Mouse (Mus musculus) gastrocnemius, postnatal 25 days (tissue): ENCODE data around the gene Cda. TPM values are rescaled to one million over a fixed set of nuclear protein-coding genes. Genes with fewer than 3 reads are reported as not detected.

ENCODE experiments used
- DNase-seq: peaks from one replicate; pipeline ENCODE4 v3.0.0; 2022
- total RNA-seq, 2 experiments: library from RNA; stranded (reverse); gene quantifications; 1 replicate in 1 of 2; 2 replicates in 1 of 2; pipeline ENCODE4 v1.2.3; 2021

The Cda gene
- total RNA-seq, 2 experiments from 2014 or later: 0.82 to 1.2 TPM

DNA sequence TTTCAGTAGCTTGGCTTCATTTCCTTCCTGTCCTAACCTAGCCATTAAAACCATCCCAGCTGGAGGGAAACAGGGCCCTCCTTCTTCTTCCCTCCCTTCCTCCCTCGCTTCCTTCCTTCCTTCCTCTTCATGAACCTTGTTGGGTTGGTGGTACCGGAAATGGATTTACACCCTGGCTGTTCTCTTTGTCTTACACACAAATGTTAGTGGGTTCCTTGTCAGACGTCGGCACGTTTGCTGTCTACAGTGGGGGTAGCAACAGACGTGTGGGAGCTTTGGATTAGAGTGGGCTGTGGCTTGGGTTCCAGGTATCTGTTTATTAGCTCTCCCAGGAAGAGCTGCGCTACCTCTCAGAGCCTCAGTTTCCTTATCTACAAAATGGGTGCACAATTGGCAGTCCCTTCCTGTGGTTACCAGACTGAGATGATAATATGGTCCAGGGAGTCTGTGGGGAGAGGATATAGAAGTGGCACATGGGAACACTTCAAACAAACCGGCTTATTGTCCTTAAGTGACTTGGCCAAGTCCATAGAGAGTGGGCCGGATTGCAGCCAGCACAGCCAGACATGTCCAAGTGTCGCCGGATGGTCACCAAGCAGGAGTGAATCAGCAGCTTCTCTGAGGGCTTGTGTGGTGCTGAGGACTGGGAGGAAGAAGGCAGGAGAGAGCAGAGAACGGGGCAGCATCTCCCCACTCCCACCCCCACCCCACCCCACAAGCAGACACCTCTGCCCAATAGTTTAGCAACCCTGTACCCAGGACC is 887 bp upstream of the Cda start:
- DNase-seq: no peak

DNA sequence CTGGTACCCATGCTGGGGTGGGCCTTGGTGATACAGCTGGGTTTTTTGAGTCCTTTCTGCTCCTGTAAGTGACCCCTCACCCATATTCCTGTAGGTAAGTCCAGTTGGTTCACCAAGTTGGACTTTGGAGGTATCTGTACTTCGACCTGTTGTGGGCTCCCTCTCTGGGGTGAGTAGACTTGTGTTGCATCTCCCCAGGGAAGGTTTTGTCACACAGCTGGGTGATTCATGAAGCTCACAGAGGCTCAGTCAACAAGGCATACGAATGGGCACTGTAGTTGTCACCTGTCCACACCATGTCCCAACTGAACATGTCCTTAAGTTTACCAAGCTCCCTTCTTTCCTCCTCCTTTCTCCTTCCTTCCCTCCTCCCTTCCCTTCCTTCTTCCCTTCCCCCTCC is 1.2 kb downstream of the Cda start:
- no peak for DNase-seq

DNA sequence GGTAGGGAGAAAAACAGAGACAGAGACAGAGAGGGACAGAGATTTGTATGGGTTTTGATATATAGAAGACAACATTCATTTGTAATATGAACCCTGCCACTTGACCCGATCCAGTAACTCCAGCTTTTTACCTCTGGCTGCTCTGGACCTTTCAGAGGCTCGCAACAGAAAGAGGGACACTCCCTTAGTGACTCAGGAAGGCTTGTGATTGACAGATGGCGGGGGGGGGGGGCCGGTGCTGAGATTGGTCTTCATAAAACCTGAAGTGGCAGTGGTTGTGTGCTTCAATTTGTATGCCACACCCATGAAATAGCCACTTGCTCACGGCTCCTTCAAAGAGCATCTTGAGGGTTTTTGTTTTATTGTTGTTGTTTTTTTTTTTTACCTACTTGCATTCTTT is 4.3 kb downstream of the Cda start:
- DNase-seq: no peak

DNA sequence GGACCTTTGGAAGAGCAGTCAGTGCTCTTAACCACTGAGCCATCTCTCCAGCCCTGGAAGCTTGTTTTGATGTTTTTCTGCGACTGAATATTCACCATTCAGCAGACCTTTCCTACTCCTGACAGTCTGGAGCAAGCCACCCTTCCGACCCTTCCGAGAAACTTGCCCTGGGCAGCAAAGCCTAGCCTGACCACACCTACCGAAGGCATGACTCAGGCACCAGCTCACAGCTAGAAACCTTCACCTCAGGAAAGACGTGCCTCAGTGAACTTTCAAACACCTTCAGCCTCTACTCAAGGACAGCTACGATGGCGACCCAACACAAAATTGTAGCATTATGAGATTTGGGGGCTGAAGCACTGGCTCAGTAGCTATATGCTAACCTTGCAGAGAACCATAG is 4.9 kb downstream of the Cda start:
- no peak for DNase-seq

DNA sequence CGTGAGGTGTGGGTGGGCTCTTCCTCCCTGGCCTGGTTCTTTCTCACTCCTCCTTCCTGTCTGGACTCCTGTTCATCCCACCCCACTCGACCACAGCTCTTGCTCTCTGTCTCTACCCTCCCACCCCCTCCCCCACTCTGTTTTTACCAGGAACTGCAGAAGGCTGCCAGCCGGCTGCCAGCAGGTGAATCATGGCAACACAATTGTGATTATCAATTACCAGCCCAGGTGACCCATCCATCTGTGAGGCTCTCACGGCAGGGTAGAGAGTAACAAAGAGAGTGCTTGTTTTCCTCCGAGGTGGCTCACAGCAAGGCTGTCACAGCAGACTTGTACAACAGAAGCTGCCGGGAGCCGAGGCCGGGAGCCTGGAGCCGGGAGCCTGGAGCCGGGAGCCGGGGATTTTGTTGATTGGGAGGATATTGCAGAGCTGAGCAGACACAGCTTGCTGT is 6.4 kb downstream of the Cda start:
- no peak for DNase-seq

DNA sequence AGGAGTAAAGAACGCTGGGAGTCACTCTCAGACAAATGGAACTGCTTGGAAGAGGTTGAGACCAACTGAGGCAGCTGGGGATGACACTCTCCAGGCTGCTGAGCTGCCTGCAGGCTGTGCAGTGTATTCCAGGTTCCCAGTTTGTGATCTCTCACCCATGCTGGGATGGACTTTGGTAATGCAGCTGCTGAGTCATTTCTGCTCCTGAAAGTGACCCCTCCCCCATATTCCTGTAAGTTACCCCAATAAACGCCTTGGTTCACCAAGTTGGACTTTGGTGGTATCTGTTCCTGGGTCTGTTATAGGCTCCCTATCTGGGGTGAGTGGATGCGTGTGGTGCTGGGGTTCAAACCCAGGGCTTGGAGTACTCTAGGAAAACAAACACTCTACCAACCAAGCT is 9.6 kb downstream of the Cda start:
- no peak for DNase-seq

DNA sequence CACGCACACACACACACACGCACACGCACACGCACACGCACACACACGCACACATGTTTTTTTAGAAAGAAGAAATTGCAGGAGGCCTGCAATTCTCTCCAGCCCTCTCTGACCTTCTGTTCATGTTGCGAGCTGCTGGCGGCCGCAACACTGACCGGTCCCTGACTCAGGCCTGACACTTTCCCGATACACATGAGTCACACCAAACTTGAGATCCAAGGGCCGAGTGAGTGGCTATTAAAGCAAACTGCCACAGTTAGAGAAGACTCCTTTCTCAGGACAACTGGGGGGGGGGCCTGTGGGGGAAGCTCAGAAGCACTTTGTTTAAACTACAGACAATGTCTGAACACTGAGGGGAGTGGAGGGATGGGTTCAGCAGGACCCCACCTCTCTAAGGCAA is 11.2 kb downstream of the Cda start:
- DNase-seq: no peak

DNA sequence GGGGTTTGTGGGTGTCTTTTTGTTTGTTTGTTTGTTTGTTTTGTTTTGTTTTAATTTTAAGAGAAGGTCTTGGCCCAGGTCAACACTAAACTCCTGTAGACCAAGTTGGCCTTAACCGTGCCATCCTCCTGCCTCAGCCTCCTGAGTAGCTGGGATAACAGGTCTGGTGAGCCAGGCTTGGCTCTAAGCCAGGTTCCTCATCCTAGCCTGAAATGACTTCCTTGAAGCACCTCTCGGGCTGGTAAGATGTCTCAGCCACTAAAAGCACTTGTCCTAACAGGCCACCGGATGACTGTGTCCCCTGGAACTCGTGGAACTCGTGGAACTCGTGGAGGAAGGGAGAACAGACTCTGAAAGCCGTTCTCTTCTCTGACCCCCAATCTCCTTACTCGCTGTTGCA is 11.7 kb downstream of the Cda start:
- DNase-seq: no peak

DNA sequence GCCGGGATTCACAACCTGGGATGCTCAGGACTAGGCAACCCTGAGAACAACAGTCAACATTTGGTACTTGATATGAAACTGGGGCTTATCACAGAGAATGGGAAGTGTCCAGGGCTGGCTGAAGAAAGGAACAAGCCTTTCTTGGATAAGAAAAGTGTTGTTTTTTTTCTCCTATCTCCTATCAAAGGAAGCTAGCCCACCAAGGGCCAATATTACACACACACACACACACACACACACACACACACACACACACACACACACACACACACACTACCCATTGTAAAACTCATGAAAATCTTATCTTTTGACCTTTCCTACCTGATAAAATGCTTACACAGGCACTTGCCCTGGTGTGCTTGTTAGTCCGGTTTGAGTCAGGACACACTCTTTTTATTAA is 12.3 kb downstream of the Cda start:
- DNase-seq: no peak

DNA sequence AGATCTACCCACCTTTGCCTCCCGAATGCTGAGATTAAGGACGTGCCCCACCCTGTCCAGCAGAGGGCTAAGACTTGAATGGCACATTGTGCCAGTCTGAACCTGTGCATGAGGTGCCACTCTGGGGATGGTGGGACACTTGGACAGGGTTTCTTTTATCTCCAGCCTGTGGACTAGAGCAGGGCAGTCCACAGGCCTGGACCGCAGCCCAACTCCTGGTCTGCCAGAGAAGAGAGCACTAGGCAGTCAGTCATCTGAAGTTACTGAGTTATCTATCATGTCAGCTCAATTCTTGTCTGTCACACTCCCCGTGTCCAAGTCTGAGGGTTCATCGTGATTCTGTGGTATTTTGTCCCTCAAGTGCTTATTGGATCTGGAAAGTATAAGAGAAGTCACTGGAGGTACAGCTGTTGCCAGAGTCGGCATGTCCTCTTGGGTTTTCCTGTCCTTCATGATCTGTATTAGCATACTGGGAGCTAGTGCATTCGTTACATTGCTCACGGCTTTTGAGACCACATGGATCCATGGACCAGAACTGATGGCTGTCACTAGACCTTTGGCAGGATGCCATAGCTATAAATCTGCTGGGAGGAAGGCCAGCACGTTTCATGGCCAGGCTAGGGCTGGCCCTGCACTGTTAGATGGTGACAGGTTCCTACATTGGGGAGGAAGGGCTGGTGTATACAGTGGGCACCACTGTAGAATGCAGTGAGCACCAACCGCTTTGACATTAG is 14.2 kb downstream of the Cda start:
- DNase-seq: no peak

DNA sequence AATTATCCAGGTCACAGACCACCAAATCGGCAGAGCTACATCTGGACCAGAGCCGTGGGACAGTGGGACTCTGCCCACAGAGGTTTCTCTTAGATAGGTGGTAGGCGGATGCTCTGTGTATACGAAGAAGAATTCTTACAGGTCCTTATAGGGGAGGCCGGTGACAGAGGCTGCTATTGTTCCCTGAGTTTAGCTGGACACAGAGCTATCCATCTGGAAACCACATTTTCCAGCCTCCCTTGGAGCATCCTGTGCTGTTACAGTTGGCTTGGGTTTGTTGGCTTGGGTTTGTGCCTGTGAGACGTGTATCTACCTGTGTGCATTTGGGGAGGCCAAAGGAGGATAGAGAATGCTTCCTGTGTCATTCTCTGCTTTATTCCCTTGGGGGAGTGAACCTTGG is 15.1 kb downstream of the Cda start:
- no peak for DNase-seq

DNA sequence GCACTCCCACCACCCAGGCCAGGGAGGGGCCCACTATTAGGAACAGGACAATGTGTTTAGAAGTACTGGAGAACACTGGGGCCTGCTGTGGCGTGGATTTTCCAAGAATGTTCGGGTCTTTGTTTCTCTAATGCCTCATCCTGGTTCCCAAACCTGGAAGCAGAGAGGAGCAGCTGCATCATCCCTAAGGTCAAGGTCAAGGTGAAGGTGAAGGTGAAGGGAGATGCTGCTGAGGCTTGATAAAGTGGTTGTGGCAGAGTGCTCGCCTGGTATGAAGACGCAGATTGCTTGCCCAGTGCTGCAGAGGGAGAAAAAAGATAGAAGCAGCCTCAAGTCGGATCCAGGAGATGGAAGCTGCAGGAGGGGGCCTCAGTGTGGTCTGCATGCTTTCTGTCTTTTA is 16.0 kb downstream of the Cda start:
- DNase-seq: no peak

DNA sequence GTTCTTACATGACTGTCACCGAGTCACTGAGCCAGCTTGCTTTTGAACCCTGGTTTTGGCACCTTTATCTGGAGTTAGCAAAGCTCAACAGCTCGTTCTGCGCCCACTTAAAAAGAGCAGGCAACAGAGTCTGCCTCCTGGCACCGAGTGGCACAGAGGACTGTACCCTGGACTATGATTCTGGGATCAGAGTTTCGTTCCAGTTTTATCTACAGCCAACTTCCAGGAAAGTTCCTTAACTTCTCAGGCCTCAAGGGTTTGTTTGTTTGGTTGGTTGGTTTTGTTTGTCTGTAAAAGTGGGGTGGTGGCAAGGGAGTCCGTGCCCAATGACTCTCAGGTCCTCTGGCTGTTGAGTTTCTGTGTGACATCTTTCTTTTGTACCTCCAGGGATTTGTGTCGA is 19.1 kb downstream of the Cda start:
- DNase-seq: no peak

DNA sequence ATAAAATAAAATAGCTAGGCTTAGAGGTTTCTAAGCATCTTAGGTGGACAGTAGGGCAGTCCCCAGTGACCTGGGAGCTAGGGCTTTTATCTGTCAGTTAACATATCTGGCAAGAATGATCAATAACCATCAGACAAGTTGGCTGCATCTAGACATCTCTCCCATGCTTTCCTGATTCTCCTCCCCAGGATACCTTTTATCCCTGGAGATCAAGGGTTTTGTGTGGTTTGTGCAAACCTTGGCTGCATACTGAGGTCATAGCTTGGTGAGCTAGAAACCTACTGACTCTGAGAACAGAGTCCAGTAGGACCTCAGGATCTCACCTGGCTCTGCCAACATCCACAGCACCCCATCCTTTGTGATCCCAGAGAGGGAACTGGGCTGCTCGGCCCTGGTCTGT is 20.5 kb downstream of the Cda start:
- no peak for DNase-seq

DNA sequence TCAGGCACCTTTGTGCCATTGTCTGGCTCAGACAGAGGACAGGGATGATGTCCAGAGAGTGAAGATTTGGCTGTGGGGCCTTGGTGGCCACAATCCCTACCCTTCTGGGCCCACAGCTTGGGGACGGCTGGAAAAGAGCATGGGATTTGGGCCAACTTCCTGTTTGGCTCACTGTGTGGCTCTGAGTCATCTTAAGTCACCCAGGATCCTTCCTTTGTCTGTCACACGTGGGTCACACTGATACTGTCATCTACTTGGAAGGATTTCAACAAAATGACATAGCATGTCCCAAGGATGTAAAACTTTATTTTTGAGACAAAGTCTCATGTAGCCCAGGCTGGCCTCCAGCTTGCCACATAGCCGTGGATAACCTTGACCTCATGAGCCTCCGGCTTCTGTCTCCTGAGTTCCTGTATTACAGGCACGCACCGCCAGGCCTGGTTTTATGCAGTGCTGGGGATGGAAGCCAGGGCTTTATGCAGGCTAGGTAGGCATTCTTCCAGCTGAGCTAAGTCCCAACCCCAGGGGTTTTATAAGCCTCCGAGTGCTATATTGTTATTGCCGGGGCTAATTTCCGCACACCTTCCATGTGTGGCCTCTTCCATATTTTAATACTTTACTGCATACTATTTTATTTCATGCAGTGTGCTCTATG is 22.8 kb downstream of the Cda start:
- DNase-seq: no peak

DNA sequence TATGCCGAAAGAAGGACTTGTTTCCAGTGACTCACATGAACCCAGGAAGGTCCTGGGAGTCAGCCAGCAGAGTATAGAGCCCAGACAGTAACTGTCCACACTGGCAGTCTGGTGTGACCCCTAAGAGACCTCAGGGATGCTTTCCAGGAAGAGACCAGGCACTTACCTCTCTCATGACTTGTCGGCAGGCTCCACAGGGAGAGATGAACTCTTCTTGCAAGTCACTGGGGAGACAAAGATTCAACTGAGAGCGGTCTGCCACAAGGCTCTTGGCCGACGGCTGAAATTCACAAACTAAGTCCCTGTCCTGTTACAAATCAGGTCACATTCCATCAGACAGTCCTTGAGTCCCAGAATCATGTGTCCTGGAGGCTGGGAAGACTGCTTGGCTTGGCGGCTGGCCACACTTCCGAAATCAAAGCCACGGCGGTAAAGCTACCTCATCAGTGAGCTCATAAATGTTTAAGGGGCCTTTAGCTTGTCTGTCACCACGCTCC is 24.4 kb downstream of the Cda start:
- no peak for DNase-seq

DNA sequence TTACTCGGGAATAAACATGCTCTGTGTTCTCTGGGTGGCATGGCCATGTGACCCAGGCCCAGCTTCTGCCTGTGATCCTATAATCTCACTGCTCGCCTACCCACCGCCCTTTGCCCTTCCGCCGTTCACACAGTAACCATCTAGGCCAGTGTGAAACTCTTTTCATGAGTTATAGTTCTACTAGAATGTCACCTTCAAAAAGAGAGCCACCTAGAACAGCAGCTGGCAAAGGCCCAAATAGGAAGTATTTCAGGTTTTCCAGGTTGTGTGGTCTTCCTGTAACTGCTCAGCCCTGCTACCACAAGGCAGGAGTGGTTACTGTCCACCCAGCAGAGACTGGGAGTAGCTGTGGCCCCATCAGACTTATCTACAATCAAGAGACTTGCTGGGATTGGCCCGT is 25.0 kb downstream of the Cda start:
- DNase-seq: no peak

DNA sequence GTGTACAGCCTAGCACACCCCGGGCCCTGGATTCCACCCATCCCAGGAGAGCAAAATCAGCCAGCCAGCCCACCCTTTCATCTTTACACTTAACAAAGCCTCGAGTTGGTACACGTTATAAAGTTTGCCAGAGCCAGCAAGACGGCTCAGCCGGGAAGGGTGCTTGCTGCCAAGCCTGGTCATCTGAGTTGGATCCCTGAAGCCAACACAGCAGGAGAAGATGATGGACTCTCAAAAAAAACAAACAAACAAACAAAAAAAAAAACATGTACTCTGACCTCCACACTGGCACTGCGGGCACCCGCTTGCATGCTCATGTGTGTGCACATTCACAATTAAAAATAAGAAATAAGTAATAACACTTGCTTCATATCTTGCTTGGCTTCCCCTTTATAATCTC is 25.7 kb downstream of the Cda start:
- DNase-seq: no peak

DNA sequence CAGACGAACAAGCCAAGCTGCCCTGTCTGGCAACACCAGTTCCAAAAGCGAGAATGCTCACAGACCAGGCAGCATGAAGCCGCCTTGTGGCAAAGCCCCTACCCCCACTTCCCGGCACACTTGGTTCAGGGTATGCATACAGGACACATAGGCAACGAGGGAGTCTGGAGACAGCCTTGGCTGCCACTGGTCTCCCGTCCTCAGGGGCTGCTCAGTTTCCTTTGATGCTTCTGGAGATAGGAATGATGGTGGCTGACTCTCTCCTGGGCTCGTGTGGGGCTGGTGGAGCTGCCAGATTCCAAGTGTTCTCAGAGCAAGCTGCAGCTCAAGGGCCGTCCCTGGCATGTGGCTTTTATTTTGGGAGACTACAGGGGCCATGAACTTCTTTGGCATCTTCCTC is 26.4 kb downstream of the Cda start:
- no peak for DNase-seq

DNA sequence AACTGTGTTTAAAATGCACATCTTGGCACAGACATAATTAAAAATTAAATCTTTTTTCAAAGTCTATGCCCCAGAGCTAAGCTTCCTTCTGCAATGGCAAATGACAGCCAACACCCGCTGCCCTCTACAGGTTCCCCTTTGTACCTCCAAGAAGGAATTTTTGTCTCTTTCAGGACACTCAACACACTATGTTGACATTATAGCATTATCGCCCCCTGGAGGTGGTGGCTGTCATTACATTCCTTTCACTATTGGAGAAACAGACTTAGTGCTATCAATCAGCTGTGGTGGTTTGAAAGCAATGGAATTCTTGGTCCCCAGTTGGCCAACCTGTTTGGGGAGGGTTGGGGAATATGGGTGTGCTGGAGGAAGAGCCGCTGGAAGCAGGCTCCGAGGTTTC is 27.8 kb downstream of the Cda start:
- DNase-seq: no peak

DNA sequence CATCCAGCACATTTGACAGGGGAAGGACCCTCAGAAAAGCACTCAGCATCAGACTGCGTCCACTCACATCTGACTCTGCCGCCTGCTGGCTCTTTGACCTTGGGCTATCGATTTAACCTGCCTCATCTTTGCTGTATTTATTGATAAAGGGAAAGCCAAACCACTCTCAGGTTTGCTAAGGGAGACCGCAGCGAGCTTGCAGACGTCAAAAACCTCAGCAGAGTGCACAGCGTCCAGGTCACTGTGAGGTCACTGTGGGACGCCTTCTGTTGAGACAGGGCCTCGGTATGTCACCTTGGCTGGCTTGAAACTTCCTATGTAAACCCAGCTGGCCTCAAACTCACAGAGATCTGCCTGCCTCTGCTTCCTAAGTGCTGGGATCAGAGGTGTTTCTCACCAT is 30.5 kb downstream of the Cda start:
- no peak for DNase-seq

DNA sequence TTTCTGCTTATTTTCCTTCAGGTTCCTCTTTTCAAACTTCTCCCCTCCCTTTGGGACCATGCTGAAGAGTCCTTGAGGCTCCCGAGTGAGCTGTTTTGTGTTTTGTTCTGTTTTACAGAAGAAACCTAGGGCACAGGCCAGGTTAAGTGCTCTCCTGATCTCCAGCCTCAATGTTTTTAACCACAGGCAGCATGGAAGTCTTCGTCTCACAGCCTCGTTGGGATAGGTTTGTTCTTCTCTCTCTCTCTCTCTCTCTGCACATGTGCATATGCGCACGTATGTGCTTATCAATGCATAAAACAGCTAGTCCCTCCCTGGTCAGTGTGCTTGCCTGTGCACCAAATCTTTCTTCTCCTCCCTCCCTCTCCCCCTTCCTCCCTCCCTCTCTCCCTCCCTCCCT is 30.9 kb downstream of the Cda start:
- DNase-seq: no peak

DNA sequence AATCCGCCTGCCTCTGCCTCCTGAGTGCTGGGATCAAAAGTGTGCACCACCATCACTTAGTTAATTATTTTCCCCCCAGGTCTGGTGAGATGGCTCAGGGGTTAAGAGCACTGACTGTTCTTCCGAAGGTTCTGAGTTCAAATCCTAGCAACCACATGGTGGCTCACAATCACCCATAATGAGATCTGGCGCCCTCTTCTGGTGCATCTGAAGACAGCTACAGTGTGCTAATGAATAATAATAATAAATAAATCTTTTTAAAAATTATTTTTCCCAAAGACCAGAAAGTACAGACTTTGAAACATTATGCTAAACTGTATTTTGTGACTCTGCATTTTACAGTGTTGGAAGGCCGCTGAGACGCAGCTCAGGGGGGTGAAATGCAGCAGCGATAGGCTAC is 32.1 kb downstream of the Cda start:
- no peak for DNase-seq
